Mouse (Mus musculus) cerebellum, adult 8-10 months (tissue): ENCODE results near the gene Psmb3.
"Not testable (repeated sequence)": the region's sequence is repeated elsewhere in the genome, so short reads cannot be mapped to it uniquely, and the experiment has no call there.

ENCODE experiments used
- DNase-seq: peaks from one replicate; pipeline ENCODE4 v3.0.0; 2022

Psmb3 gene

DNA sequence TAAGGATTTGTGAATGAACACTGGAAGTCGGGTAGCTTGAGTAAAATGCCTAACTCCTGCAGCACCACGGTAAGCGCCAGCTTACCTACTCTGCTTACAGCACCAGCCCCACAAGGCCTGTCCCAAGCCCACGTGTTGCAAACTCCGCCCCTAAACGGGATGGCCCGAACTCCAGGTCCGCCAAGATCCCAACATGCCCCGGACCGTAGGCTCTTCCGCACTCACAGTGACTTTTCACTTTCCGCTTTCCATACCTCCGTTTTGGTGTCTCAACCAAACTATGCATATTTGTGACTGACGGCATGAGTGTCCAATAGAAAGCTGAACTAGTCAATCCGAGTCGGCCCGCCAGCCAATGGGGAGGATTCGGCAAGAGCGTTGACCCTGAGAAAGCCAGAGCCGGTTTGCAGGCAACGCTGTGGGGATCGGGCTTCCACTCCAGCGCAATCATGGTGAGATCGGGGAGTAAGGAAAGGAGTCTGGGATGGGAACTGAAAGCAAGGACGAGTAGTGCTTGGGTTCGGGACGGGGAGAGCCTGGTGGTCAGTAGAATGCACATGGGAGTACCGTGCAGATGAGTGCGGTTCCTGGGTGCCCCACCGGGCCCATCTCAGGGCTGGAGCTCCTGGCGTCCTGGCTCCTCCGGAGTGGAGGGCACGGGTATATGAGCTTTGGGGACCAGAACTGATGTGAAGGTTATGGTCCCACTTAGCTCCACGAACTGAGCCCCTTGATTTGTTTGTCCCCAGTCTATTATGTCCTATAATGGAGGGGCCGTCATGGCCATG, at the start of gene Psmb3:
Gene Psmb3 (plus strand): TSS at position 361 of the 788 bp plus-strand sequence.
- peak; percentile 99 for DNase-seq

- no peak for DNase-seq
Observed at GRCm38 (mm10) chr11:97654210-97654609, 49.0 kb upstream of the Psmb3 start.

- DNase-seq = no peak
Observed at GRCm38 (mm10) chr11:97656269-97656971, 46.8 kb upstream of the Psmb3 start.

DNA sequence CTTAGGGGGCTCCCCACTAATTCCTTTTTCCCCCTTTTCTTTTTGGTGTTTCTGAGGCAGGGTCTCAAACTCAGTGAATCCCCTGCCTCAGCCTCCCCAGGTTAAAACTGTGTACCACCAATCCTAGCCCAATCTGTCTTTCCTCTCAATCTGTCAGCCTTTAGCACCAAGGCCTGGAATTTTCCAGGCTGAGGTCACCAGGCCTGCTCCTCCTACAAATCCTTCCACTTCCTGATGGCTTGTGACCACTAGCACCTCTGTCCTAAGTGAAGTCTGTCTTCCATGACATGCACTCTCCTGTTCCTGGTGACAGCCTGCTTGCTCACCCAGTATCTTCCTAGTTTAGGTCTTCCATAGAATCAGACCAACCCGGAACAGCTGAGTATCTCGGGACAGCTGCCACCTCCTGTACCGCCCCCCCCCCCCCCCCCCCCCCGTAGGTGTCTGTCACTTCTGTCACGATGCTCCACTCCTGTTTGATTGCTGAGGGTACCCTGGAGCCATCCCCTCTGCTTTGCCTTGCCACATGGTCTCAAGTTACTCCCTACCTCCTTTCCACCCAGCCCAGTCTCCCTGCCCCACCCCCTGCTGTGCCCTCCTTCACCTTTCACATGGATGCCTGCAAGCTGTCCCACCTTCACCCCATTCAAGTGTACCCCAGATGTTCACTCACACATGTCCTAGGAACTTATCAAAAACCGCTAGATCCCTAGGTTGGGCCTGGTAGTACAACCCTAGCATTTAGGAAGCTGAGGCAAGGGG, 45.8 kb upstream of the Psmb3 start:
- no peak for DNase-seq

- DNase-seq = not testable (repeated sequence)
Observed at GRCm38 (mm10) chr11:97657967-97658366, 45.2 kb upstream of the Psmb3 start.

GRCm38 (mm10) chr11:97658751-97659266, 44.4 kb upstream of the Psmb3 start:
- no peak for DNase-seq

GRCm38 (mm10) chr11:97659267-97659989, 43.8 kb upstream of the Psmb3 start:
- no peak for DNase-seq

DNA sequence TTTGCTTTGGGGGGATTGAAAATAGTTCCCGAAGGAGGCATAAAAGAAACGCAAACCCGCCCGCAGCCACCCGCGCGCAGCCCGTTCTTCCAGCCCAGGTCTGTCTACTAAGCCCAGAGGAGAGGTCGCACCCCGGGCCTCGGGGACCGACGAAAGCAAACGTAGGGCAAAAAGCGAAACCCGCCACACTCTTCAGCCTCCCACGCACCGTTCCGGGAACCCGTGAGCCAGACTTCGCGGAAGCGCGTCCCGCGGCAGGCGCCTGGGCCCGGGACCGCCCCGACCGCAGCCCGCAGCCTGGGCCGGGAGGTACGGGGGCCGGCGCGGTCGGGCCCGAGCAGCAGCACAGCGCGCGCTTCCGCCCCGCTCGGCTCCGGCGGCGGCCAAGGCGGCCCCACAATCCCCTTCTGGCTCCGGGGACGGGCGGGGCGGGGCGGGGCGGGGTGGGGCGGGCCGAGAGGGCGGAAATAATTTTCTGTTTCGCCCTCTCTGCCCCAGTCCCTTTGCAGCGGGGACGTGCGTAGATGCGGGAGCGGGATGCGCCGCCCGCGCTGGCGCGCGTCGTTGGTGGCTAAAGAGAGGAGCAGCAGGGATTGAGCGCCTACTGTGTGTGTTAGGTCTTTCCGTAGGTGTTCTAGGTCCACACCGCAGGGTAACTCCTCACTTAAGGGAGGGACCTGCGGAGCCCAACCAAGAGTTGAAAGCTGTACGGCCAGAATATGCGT, 43.0 kb upstream of the Psmb3 start:
- DNase-seq = peak; percentile 78

DNA sequence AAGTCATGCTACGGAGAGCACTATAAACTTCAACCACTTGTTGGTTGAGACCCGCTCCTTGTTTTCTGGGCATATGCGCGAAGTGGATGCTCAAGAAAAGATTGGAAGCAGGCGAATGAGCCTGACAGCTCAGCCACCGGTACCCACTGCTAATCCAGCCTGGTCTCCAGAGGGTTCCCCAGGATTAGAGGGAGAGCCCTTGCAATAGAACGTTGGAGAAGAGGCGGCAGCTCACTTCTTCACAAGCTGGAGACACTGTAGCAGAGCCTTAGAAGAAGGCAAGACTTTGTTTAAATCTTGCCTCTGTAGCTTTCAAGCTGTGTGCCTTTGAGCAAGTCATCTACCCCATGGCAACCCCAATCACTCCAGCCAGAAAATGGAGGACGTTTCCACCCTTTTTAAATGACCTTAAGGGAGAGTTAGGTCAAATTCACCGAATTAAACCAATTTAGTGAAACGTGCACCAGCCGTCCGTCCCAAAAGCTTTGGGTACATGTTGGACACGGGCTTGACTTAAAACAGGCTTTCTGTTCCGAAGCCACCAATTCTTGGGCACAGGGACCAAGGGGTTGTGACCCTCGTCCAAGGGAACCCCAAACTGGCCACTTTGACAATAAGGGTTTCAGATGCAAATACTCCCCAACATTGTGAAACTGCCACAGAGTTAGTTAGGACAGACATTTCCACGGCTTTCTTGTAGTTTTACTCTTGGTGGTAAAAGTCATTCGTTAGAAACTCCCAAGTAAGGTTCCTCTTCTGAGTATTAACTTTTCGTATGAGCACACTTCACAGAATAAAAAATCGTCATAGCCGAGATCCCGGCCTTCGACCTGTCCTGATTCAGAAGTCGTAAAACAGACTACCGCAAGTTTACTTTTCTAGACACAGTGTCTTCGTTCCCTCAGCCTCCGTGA, 42.2 kb upstream of the Psmb3 start:
- DNase-seq = no peak

DNA sequence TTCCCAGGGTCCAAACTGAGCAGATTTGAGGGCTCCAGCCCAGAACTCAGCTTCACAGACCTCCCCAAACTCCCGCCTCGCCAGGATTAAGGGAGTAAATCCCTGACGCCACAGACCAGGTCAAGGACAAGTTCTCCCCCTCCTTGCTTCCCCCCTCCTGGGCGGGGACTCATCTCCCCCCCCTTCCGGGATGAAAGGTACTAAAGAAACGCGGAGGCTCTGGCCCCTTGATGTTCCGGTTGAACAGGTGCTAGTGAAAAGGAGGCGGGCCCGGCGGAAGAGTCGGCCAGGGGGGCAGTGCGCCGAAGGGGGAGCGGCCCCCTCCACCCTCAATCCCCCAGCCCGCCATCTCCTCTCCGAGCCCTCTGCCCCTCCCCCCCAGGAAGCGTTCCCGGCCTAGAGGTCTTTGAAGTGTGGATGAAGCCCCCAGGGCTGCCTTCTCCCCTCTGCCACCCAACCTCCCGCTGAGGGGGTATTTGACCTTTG, 41.5 kb upstream of the Psmb3 start:
- no peak for DNase-seq

GRCm38 (mm10) chr11:97662207-97662892, 40.8 kb upstream of the Psmb3 start:
- DNase-seq = no peak

- DNase-seq = peak; percentile 65
Observed at GRCm38 (mm10) chr11:97662893-97663527, 40.2 kb upstream of the Psmb3 start, which contains the start of gene Mllt6. TSS of gene Mllt6 (plus strand) at chr11:97663414.

- peak; percentile 47 for DNase-seq
Observed at GRCm38 (mm10) chr11:97663528-97664338, 39.5 kb upstream of the Psmb3 start.

GRCm38 (mm10) chr11:97664339-97664665, 38.9 kb upstream of the Psmb3 start:
- no peak for DNase-seq

GRCm38 (mm10) chr11:97664771-97665240, 38.4 kb upstream of the Psmb3 start:
- DNase-seq = no peak

DNA sequence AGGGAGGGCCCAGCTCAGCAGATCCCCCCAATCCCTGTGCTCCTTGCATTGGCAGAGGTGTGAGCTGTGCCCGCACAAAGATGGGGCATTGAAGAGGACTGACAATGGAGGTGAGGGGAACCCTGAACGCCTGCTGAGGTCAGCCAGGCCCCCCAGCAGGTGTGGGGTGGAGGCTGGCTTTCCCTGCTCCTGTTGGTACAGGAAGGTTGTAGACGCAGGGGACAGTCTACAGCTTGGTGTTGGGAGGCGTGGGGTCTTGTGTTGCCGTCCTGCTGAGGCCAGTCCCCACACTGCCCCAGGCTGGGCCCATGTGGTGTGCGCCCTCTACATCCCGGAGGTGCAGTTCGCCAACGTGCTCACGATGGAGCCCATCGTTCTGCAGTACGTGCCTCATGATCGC, 37.8 kb upstream of the Psmb3 start:
- DNase-seq = no peak

DNA sequence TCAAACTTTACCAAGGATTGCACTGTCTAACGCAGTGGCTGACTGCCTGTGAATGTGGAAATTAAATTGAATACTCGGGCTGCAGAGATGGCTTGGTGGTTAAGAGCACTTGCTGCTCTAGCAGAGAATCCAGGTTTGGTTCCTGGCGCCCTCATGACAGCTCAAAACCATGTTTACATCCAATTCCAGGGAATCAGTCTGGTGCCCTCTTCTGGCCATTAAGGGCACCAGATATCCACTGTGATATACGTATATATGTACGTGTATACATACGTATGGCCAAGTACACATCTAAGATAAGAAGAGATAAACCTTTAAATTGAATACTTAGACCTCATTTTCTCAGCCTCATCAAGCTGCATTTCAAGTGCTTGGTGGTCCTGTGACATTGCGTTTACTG, 37.0 kb upstream of the Psmb3 start:
- no peak for DNase-seq

DNA sequence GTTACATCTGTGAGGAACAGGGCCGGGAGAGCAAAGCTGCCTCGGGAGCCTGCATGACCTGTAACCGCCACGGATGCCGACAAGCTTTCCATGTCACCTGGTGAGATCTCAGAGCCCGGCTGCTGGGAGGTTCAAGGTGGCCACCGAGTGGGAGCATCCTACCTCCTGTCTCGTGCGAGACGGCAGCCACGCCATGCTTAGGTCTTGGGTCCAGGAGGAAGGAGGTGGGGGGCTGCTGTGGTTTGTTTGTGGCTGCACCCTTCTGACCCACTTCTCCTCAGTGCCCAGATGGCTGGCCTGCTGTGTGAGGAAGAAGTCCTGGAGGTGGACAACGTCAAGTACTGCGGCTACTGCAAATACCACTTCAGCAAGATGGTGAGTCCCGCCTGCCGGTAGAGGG, 36.4 kb upstream of the Psmb3 start:
- no peak for DNase-seq

- DNase-seq = no peak
Observed at GRCm38 (mm10) chr11:97668160-97668559, 35.0 kb upstream of the Psmb3 start.
